19 mouse cellular contexts compared by ENCODE assay signal in genomic region chr2:159356503-159356902, GRCm38 (mm10).
DNase-seq lines count a peak whose midpoint lies in the region; ATAC-seq and TF ChIP-seq lines count a peak whose summit lies in the region.
"Had no signal": no experiment of that assay in that cellular context is flagged by ENCODE, and none has a peak within 500 bp of the region (broad histone marks: within the 10 kb centered on the region; RNA-seq: fewer than 3 reads in every experiment).

No protein-coding gene starts in this region.

- H3K9ac ChIP-seq in heart, postnatal 0 days (replicated peaks; ENCODE audit: low read depth, low read length) = no peak overlapping the region
- H3K9ac ChIP-seq: liver, postnatal 0 days; midbrain, embryonic 12.5 days; neural tube, embryonic 15.5 days had no signal

- H3K4me1 ChIP-seq in heart, postnatal 0 days (ENCODE audit: control insufficient read depth, insufficient read depth) = no peaks in the 10 kb centered on the region; the same call in 1 of the 2 replicates
- no peaks in the 10 kb centered on the region for H3K4me1 ChIP-seq in thymus, adult 2 months (replicated peaks; ENCODE audit: control insufficient read depth, insufficient read depth, low read length)
- H3K4me1 ChIP-seq: midbrain, embryonic 12.5 days had no signal

- TF ChIP-seq CTCF in heart, postnatal 0 days (IDR thresholded peaks at IDR 0.05; ENCODE audit: low read depth) = no peak
- no peak for TF ChIP-seq CTCF in thymus, adult 2 months (IDR thresholded peaks at IDR 0.05; ENCODE audit: borderline replicate concordance, control insufficient read depth, extremely low read depth, insufficient read depth, low read length, poor library complexity)

- H3K36me3 ChIP-seq in heart, postnatal 0 days (replicated peaks; ENCODE audit: control insufficient read depth, insufficient read depth, low read length) = no peaks in the 10 kb centered on the region
- H3K36me3 ChIP-seq in thymus, adult 2 months (ENCODE audit: control insufficient read depth, insufficient read depth, low read length) = no peaks in the 10 kb centered on the region
- H3K36me3 ChIP-seq: G1E; midbrain, embryonic 12.5 days; neural tube, embryonic 15.5 days had no signal

- intact Hi-C loops in heart, postnatal 25 days (cut with DNase I) = no loop called here

- 29% methylated on average over 5 of the region's 5 CpGs for WGBS in heart, postnatal 0 days
- 21% methylated on average over 5 of the region's 5 CpGs for WGBS in thymus, adult 2 months

- no peak overlapping the region for H3K4me3 ChIP-seq in heart, postnatal 0 days (ENCODE audit: low read depth, low read length)
- H3K4me3 ChIP-seq in thymus, adult 2 months (ENCODE audit: control insufficient read depth, insufficient read depth, low read length) = no peak overlapping the region
- H3K4me3 ChIP-seq: midbrain, embryonic 12.5 days; myocyte; neural tube, embryonic 15.5 days had no signal

- no peak overlapping the region for H3K27ac ChIP-seq in heart, postnatal 0 days (ENCODE audit: low read depth)
- no peak overlapping the region for H3K27ac ChIP-seq in thymus, adult 2 months (ENCODE audit: control insufficient read depth, insufficient read depth, low read length)
- H3K27ac ChIP-seq: midbrain, embryonic 12.5 days; neural tube, embryonic 15.5 days had no signal

- TF ChIP-seq POLR2A in thymus, adult 2 months (IDR thresholded peaks at IDR 0.05; ENCODE audit: control insufficient read depth, extremely low read depth, insufficient read depth, low read length, poor library complexity) = no peak

- ATAC-seq in heart, postnatal 0 days (ENCODE audit: insufficient read depth, low read depth) = no peak
- ATAC-seq: CD4-positive, CD25-positive, alpha-beta regulatory T cell, adult 4 months; forebrain, embryonic 14.5 days; inflammation-experienced regulatory T-cells, adult 6 months; liver, postnatal 0 days had no signal

- no peaks in the 10 kb centered on the region for H3K27me3 ChIP-seq in heart, postnatal 0 days (ENCODE audit: control insufficient read depth, insufficient read depth, low read length)
- H3K27me3 ChIP-seq in thymus, adult 2 months (ENCODE audit: control insufficient read depth, insufficient read depth, low read length) = no peaks in the 10 kb centered on the region
- H3K27me3 ChIP-seq: midbrain, embryonic 12.5 days; neural tube, embryonic 15.5 days had no signal

- peak; percentile 38; the same call in 1 of the 2 replicates for TF ChIP-seq EP300 in heart, postnatal 0 days (IDR thresholded peaks at IDR 0.05; ENCODE audit: low read depth)

- H3K9me3 ChIP-seq in heart, postnatal 0 days (replicated peaks; ENCODE audit: control insufficient read depth, low read length) = no peaks in the 10 kb centered on the region
- H3K9me3 ChIP-seq: midbrain, embryonic 12.5 days; neural tube, embryonic 15.5 days had no signal

- no peak overlapping the region for H3K4me2 ChIP-seq in heart, postnatal 0 days (ENCODE audit: low read depth, low read length)
- H3K4me2 ChIP-seq: midbrain, embryonic 12.5 days; neural tube, embryonic 15.5 days had no signal

- no peak for DNase-seq in heart, postnatal 0 days (ENCODE audit: low spot score)
- DNase-seq in heart, postnatal 25 days (ENCODE audit: low spot score) = no peak
- DNase-seq in forelimb bud, embryonic 11.5 days (ENCODE audit: low read depth, low spot score) = peak; percentile 19
- peak; percentile 9 to 36 for DNase-seq in kidney, postnatal 4 days
- DNase-seq in lung, postnatal 10 days = peak; percentile 42
- no peak for DNase-seq in left cerebral cortex, adult 11 months (ENCODE audit: low spot score)
- DNase-seq in thymus, adult 2 months = no peak
- DNase-seq: cerebellum, adult 9-11 months; liver; liver, postnatal 0 days; right cerebral cortex, postnatal 4 days; thymus, postnatal 4 days had no signal

Comparison
In these comparisons a context has a peak if more than half of its experiments do, and no peak if none do; other contexts are left out.
1. DNase-seq: peak in forelimb bud, embryonic 11.5 days (single experiment), kidney, postnatal 4 days (2 of 2) and lung, postnatal 10 days (single experiment); none in heart, postnatal 0 days (single experiment), heart, postnatal 25 days (single experiment), left cerebral cortex, adult 11 months (single experiment) and thymus, adult 2 months (single experiment).